Comparison of ENCODE assay signal across 18 mouse cellular contexts in genomic region chr16:33781789-33782728, GRCm38 (mm10). TPM values are rescaled to one million over a fixed set of nuclear protein-coding genes. Genes with fewer than 3 reads are reported as not detected.
DNase-seq lines count a peak whose midpoint lies in the region; ATAC-seq and TF ChIP-seq lines count a peak whose summit lies in the region.
"Had no signal": no experiment of that assay in that cellular context is flagged by ENCODE, and none has a peak within 500 bp of the region (broad histone marks: within the 10 kb centered on the region; RNA-seq: fewer than 3 reads in every experiment).

No protein-coding gene starts in this region.

- H3K9me3 ChIP-seq in liver, embryonic 15.5 days (replicated peaks) = no peaks in the 10 kb centered on the region
- no peaks in the 10 kb centered on the region for H3K9me3 ChIP-seq in stomach, postnatal 0 days (ENCODE audit: control insufficient read depth, low read length)
- H3K9me3 ChIP-seq: forebrain, embryonic 12.5 days; heart, embryonic 13.5 days; hindbrain, embryonic 10.5 days; lung, embryonic 15.5 days had no signal

- no peak overlapping the region for H3K9ac ChIP-seq in liver, embryonic 15.5 days
- H3K9ac ChIP-seq in stomach, postnatal 0 days (ENCODE audit: low read length) = no peak overlapping the region
- H3K9ac ChIP-seq: forebrain, embryonic 12.5 days; heart, embryonic 13.5 days; lung, embryonic 15.5 days had no signal

- peak; percentile 47; the same call in 1 of the 2 replicates for ATAC-seq in liver, embryonic 15.5 days (ENCODE audit: insufficient read depth)
- peak; percentile 54 for ATAC-seq in stomach, postnatal 0 days (ENCODE audit: low FRiP score, low TSS enrichment)

- H3K36me3 ChIP-seq in liver, embryonic 15.5 days (replicated peaks) = no peaks in the 10 kb centered on the region
- no peaks in the 10 kb centered on the region for H3K36me3 ChIP-seq in stomach, postnatal 0 days (ENCODE audit: control insufficient read depth, insufficient read depth, low read length)
- H3K36me3 ChIP-seq: forebrain, embryonic 12.5 days; heart, embryonic 13.5 days; hindbrain, embryonic 10.5 days; lung, embryonic 15.5 days had no signal

- H3K4me2 ChIP-seq in liver, embryonic 15.5 days = no peak overlapping the region
- H3K4me2 ChIP-seq in stomach, postnatal 0 days (replicated peaks; ENCODE audit: low read depth) = no peak overlapping the region
- H3K4me2 ChIP-seq: forebrain, embryonic 12.5 days; heart, embryonic 13.5 days; lung, embryonic 15.5 days; midbrain, embryonic 11.5 days had no signal

- H3K4me3 ChIP-seq in embryonic fibroblast, embryonic 13.5 days (ENCODE audit: insufficient read depth, low read length) = no peak overlapping the region
- H3K4me3 ChIP-seq in liver, embryonic 15.5 days (replicated peaks) = no peak overlapping the region
- H3K4me3 ChIP-seq in stomach, postnatal 0 days (ENCODE audit: low read depth, low read length) = no peak overlapping the region
- H3K4me3 ChIP-seq: forebrain, embryonic 12.5 days; heart, embryonic 13.5 days; hindbrain, embryonic 10.5 days; lung, embryonic 15.5 days had no signal

- 28% methylated on average over 5 of the region's 5 CpGs for WGBS in liver, embryonic 15.5 days (ENCODE audit: insufficient replicate concordance)
- 66% methylated on average over 5 of the region's 5 CpGs for WGBS in stomach, postnatal 0 days

- no peaks in the 10 kb centered on the region for H3K27me3 ChIP-seq in liver, embryonic 15.5 days
- no peaks in the 10 kb centered on the region for H3K27me3 ChIP-seq in stomach, postnatal 0 days (ENCODE audit: control insufficient read depth, insufficient read depth, low read length)
- H3K27me3 ChIP-seq: forebrain, embryonic 12.5 days; heart, embryonic 13.5 days; lung, embryonic 15.5 days had no signal

- H3K4me1 ChIP-seq in embryonic fibroblast, embryonic 13.5 days (ENCODE audit: control insufficient read depth, insufficient read depth, low read length) = peaks cover 17% of the 10 kb centered on the region
- H3K4me1 ChIP-seq in liver, embryonic 15.5 days (replicated peaks) = peaks cover 23% of the 10 kb centered on the region
- no peaks in the 10 kb centered on the region for H3K4me1 ChIP-seq in stomach, postnatal 0 days (replicated peaks; ENCODE audit: control insufficient read depth, insufficient read depth)
- H3K4me1 ChIP-seq: forebrain, embryonic 12.5 days had no signal

- TF ChIP-seq EP300 in stomach, postnatal 0 days (optimal IDR thresholded peaks at IDR 0.05) = no peak

- DNase-seq in adrenal gland, adult 2 months = peak; percentile 82
- DNase-seq in adrenal gland, adult 18-20 months (ENCODE audit: low spot score in 2 of 2) = no peak
- peak; percentile 42 for DNase-seq in stomach, postnatal 0 days (ENCODE audit: low spot score)
- DNase-seq in thymus, postnatal 14 days = no peak
- no peak for DNase-seq in retina, embryonic 14.5 days (ENCODE audit: low spot score)
- DNase-seq in right cerebral cortex, postnatal 10 days (ENCODE audit: low spot score in 2 of 2) = no peak
- DNase-seq: B cell, adult 2 months; cerebellum, adult 9-11 months; kidney, adult 18-20 months had no signal

- no peak for TF ChIP-seq CTCF in embryonic fibroblast, embryonic 13.5 days (IDR thresholded peaks at IDR 0.05; ENCODE audit: borderline replicate concordance, insufficient read depth, low read length)
- TF ChIP-seq CTCF in stomach, postnatal 0 days (IDR thresholded peaks at IDR 0.05; ENCODE audit: low read depth) = no peak

- peak overlapping the region; percentile 66; the same call in 1 of the 2 replicates for H3K27ac ChIP-seq in embryonic fibroblast, embryonic 13.5 days (ENCODE audit: insufficient read depth, low read length)
- H3K27ac ChIP-seq in liver, embryonic 15.5 days (replicated peaks) = peak overlapping the region; percentile 41; the same call in 1 of the 2 replicates
- no peak overlapping the region for H3K27ac ChIP-seq in stomach, postnatal 0 days (replicated peaks)
- H3K27ac ChIP-seq: forebrain, embryonic 12.5 days; heart, embryonic 13.5 days; hindbrain, embryonic 10.5 days; lung, embryonic 15.5 days had no signal

- no peak for TF ChIP-seq POLR2A in embryonic fibroblast, embryonic 13.5 days (IDR thresholded peaks at IDR 0.05; ENCODE audit: low read depth, low read length)

RNA-seq across cellular contexts. Expression of gene Muc13, which starts 11.8 kb away (rescaled TPM):
- not detected for total RNA-seq in adrenal gland, adult 2 months (2021)
- polyA plus RNA-seq in adrenal gland, adult 2 months (2012; rRNA removed) = 0.06 and 0.13 TPM in 2 replicates
- not detected for total RNA-seq in adrenal gland, adult 18-20 months (2021)
- polyA plus RNA-seq in embryonic fibroblast, embryonic 13.5 days (2011; ENCODE audit: insufficient read length, low read depth, missing spikeins) = not detected in 2 replicates
- polyA plus RNA-seq in liver, embryonic 15.5 days (2015; fragmentation: Nextera tagmentation; extraction: Ambion mirVana) = 0.99 and 1.6 TPM in 2 replicates
- polyA plus RNA-seq in stomach, postnatal 0 days (2015; fragmentation: Nextera tagmentation; extraction: Ambion mirVana) = 8.7 and 10.6 TPM in 2 replicates
- total RNA-seq: gastrocnemius, adult 18-20 months; layer of hippocampus, adult 8-10 months had no signal

RNA-seq across cellular contexts. Expression of gene Itgb5, which starts 47.4 kb away (rescaled TPM):
- total RNA-seq in adrenal gland, adult 2 months (2021) = 100 to 1,000 TPM; 187 to 222 TPM
- polyA plus RNA-seq in adrenal gland, adult 2 months (2012; rRNA removed) = 214 and 223 TPM in 2 replicates
- 100 to 1,000 TPM; 146 to 187 TPM for total RNA-seq in adrenal gland, adult 18-20 months (2021)
- polyA plus RNA-seq in embryonic fibroblast, embryonic 13.5 days (2011; ENCODE audit: insufficient read length, low read depth, missing spikeins) = 330 and 348 TPM in 2 replicates
- polyA plus RNA-seq in liver, embryonic 15.5 days (2015; fragmentation: Nextera tagmentation; extraction: Ambion mirVana) = 16.2 and 18.5 TPM in 2 replicates
- 26.0 and 29.9 TPM in 2 replicates for polyA plus RNA-seq in stomach, postnatal 0 days (2015; fragmentation: Nextera tagmentation; extraction: Ambion mirVana)

Comparison
In these comparisons a context has a peak if more than half of its experiments do, and no peak if none do; other contexts are left out.
1. DNase-seq: peak in adrenal gland, adult 2 months (single experiment) and stomach, postnatal 0 days (single experiment); none in adrenal gland, adult 18-20 months (0 of 2), thymus, postnatal 14 days (single experiment), retina, embryonic 14.5 days (single experiment) and right cerebral cortex, postnatal 10 days (0 of 2).